In genomic region chr2:91944170-91944950, GRCm38 (mm10) we compare ENCODE assay signal across 8 mouse cellular contexts. TPM values are rescaled to one million over a fixed set of nuclear protein-coding genes. Genes with fewer than 3 reads are reported as not detected.
DNase-seq lines count a peak whose midpoint lies in the region; ATAC-seq and TF ChIP-seq lines count a peak whose summit lies in the region.

No protein-coding gene starts in this region.

- ATAC-seq in common myeloid progenitor, adult 5-6 weeks (replicated peaks; ENCODE audit: low read depth, poor library complexity, severe bottlenecking), result peak; percentile 67
- peak; percentile 51; the same call in 1 of the 2 replicates for ATAC-seq in intestine, embryonic 14.5 days (replicated peaks; ENCODE audit: low FRiP score, low TSS enrichment, low read depth)
- peak; percentile 80 for ATAC-seq in limb, embryonic 14.5 days (ENCODE audit: low FRiP score, low read depth)
- ATAC-seq in midbrain, embryonic 14.5 days (ENCODE audit: low FRiP score, low TSS enrichment), result peak; percentile 76

- H3K4me2 ChIP-seq in intestine, embryonic 14.5 days (ENCODE audit: low read length), result 0 out of 2 replicates have a peak overlapping the region, but pooled peaks have one; percentile 7
- no peak overlapping the region for H3K4me2 ChIP-seq in limb, embryonic 14.5 days (replicated peaks; ENCODE audit: low read depth, low read length, severe bottlenecking)
- H3K4me2 ChIP-seq in midbrain, embryonic 14.5 days (ENCODE audit: low read length), result no peak overlapping the region

- peaks cover 24% of the 10 kb centered on the region for H3K4me1 ChIP-seq in intestine, embryonic 14.5 days (replicated peaks; ENCODE audit: control insufficient read depth, insufficient read depth, low read length)
- peaks cover 11% of the 10 kb centered on the region for H3K4me1 ChIP-seq in limb, embryonic 14.5 days (ENCODE audit: control insufficient read depth, insufficient read depth, low read length)
- peaks cover 21% of the 10 kb centered on the region for H3K4me1 ChIP-seq in midbrain, embryonic 14.5 days (ENCODE audit: control insufficient read depth, insufficient read depth, low read length)

- H3K27me3 ChIP-seq in intestine, embryonic 14.5 days (replicated peaks; ENCODE audit: control insufficient read depth, insufficient read depth, low read length), result no peaks in the 10 kb centered on the region
- no peaks in the 10 kb centered on the region for H3K27me3 ChIP-seq in limb, embryonic 14.5 days (ENCODE audit: control insufficient read depth, insufficient read depth, low read length)
- no peaks in the 10 kb centered on the region for H3K27me3 ChIP-seq in midbrain, embryonic 14.5 days (ENCODE audit: control insufficient read depth, insufficient read depth, low read length)

- no peak overlapping the region for H3K27ac ChIP-seq in intestine, embryonic 14.5 days (ENCODE audit: low read depth)
- no peak overlapping the region for H3K27ac ChIP-seq in limb, embryonic 14.5 days (replicated peaks; ENCODE audit: low read depth, low read length)
- H3K27ac ChIP-seq in midbrain, embryonic 14.5 days (replicated peaks; ENCODE audit: low read depth, low read length), result no peak overlapping the region

- DNase-seq in layer of hippocampus, adult 11-12 months (ENCODE audit: low spot score), result peak; percentile 85
- no peak for DNase-seq in layer of hippocampus, adult 9-10 months (ENCODE audit: low spot score)
- DNase-seq in gastrocnemius, postnatal 14 days, result peak; percentile 78
- DNase-seq in intestine, embryonic 14.5 days (ENCODE audit: low spot score), result peak; percentile 93
- peak; percentile 82 for DNase-seq in limb, embryonic 14.5 days (ENCODE audit: low spot score)
- DNase-seq in midbrain, embryonic 14.5 days, result peak; percentile 86
- peak; percentile 66 to 80 for DNase-seq in spleen, adult 18-20 months

- TF ChIP-seq POLR2A in limb, embryonic 14.5 days (IDR thresholded peaks at IDR 0.05; ENCODE audit: borderline replicate concordance, extremely low read depth, insufficient read depth, insufficient read length), result no peak

- peaks cover 29% of the 10 kb centered on the region for H3K36me3 ChIP-seq in intestine, embryonic 14.5 days (ENCODE audit: control insufficient read depth, insufficient read depth, low read length)
- peaks cover 17% of the 10 kb centered on the region for H3K36me3 ChIP-seq in limb, embryonic 14.5 days (ENCODE audit: control insufficient read depth, insufficient read depth, low read length)
- peaks cover 15% of the 10 kb centered on the region for H3K36me3 ChIP-seq in midbrain, embryonic 14.5 days (ENCODE audit: control insufficient read depth, insufficient read depth, low read length)

- intact Hi-C loops in gastrocnemius, postnatal 14 days (cut with DNase I; ENCODE audit: low total_unique reads), result loop anchor here (2.0 kb wide), 1 partner anchor 16 kb away; no protein-coding TSS in a partner anchor

- no peaks in the 10 kb centered on the region for H3K9me3 ChIP-seq in intestine, embryonic 14.5 days (ENCODE audit: control insufficient read depth, low read length)
- no peaks in the 10 kb centered on the region for H3K9me3 ChIP-seq in limb, embryonic 14.5 days (ENCODE audit: control insufficient read depth, low read length)
- no peaks in the 10 kb centered on the region for H3K9me3 ChIP-seq in midbrain, embryonic 14.5 days (ENCODE audit: control insufficient read depth, low read length)

- 42% methylated on average over 13 of the region's 13 CpGs for WGBS in intestine, embryonic 14.5 days
- WGBS in limb, embryonic 14.5 days, result 47% methylated on average over 13 of the region's 13 CpGs
- WGBS in midbrain, embryonic 14.5 days, result 44% methylated on average over 13 of the region's 13 CpGs

- H3K4me3 ChIP-seq in intestine, embryonic 14.5 days (ENCODE audit: low read depth, low read length), result no peak overlapping the region
- H3K4me3 ChIP-seq in limb, embryonic 14.5 days (replicated peaks; ENCODE audit: low read length), result no peak overlapping the region
- H3K4me3 ChIP-seq in midbrain, embryonic 14.5 days (replicated peaks; ENCODE audit: low read depth, low read length), result no peak overlapping the region

- no peak overlapping the region for H3K9ac ChIP-seq in intestine, embryonic 14.5 days (ENCODE audit: low read length)
- H3K9ac ChIP-seq in limb, embryonic 14.5 days (ENCODE audit: low read depth, low read length, severe bottlenecking), result no peak overlapping the region
- no peak overlapping the region for H3K9ac ChIP-seq in midbrain, embryonic 14.5 days (replicated peaks; ENCODE audit: low read length)

RNA-seq across cellular contexts. Expression of gene Gm9821, which starts 1.1 kb away (rescaled TPM):
- total RNA-seq in common myeloid progenitor, adult 5-6 weeks (2017), result 0.49 and 1.5 TPM in 2 replicates
- not detected for total RNA-seq in gastrocnemius, postnatal 14 days (2021)
- 0.74 and 0.88 TPM in 2 replicates for polyA plus RNA-seq in intestine, embryonic 14.5 days (2014; fragmentation: Nextera tagmentation; extraction: Ambion mirVana)
- 0.05 TPM in 1 of 2 replicates, not detected in the other for polyA plus RNA-seq in limb, embryonic 14.5 days (2012; rRNA removed)
- polyA plus RNA-seq in limb, embryonic 14.5 days (2014; fragmentation: Nextera tagmentation; extraction: Ambion mirVana), result 0.37 and 0.56 TPM in 2 replicates
- polyA plus RNA-seq in midbrain, embryonic 14.5 days (2014; fragmentation: Nextera tagmentation; extraction: Ambion mirVana), result 0.14 and 0.26 TPM in 2 replicates

RNA-seq across cellular contexts. Expression of gene Mdk, which starts 12.3 kb away (rescaled TPM):
- 0.44 TPM in 1 of 2 replicates, not detected in the other for total RNA-seq in common myeloid progenitor, adult 5-6 weeks (2017)
- 10 to 100 TPM; 12.1 to 20.7 TPM for total RNA-seq in gastrocnemius, postnatal 14 days (2021)
- 973 and 1,126 TPM in 2 replicates for polyA plus RNA-seq in intestine, embryonic 14.5 days (2014; fragmentation: Nextera tagmentation; extraction: Ambion mirVana)
- 1,140 and 1,381 TPM in 2 replicates for polyA plus RNA-seq in limb, embryonic 14.5 days (2012; rRNA removed)
- 1,171 and 1,392 TPM in 2 replicates for polyA plus RNA-seq in limb, embryonic 14.5 days (2014; fragmentation: Nextera tagmentation; extraction: Ambion mirVana)
- 131 and 196 TPM in 2 replicates for polyA plus RNA-seq in midbrain, embryonic 14.5 days (2014; fragmentation: Nextera tagmentation; extraction: Ambion mirVana)

RNA-seq across cellular contexts. Expression of gene Chrm4, which starts 17.3 kb away (rescaled TPM):
- 0.96 TPM in 1 of 2 replicates, not detected in the other for total RNA-seq in common myeloid progenitor, adult 5-6 weeks (2017)
- not detected for total RNA-seq in gastrocnemius, postnatal 14 days (2021)
- 0.16 TPM in 1 of 2 replicates, not detected in the other for polyA plus RNA-seq in intestine, embryonic 14.5 days (2014; fragmentation: Nextera tagmentation; extraction: Ambion mirVana)
- polyA plus RNA-seq in limb, embryonic 14.5 days (2012; rRNA removed), result 0.47 and 0.88 TPM in 2 replicates
- 0.17 and 0.32 TPM in 2 replicates for polyA plus RNA-seq in limb, embryonic 14.5 days (2014; fragmentation: Nextera tagmentation; extraction: Ambion mirVana)
- 0.34 and 0.65 TPM in 2 replicates for polyA plus RNA-seq in midbrain, embryonic 14.5 days (2014; fragmentation: Nextera tagmentation; extraction: Ambion mirVana)

RNA-seq across cellular contexts. Expression of gene Dgkz, which starts 31.3 kb away (rescaled TPM):
- 102 and 117 TPM in 2 replicates for total RNA-seq in common myeloid progenitor, adult 5-6 weeks (2017)
- 10 to 100 TPM; 38.6 to 42.4 TPM for total RNA-seq in gastrocnemius, postnatal 14 days (2021)
- 71.9 and 75.6 TPM in 2 replicates for polyA plus RNA-seq in intestine, embryonic 14.5 days (2014; fragmentation: Nextera tagmentation; extraction: Ambion mirVana)
- polyA plus RNA-seq in limb, embryonic 14.5 days (2012; rRNA removed), result 97.1 and 109 TPM in 2 replicates
- polyA plus RNA-seq in limb, embryonic 14.5 days (2014; fragmentation: Nextera tagmentation; extraction: Ambion mirVana), result 40.4 and 42.4 TPM in 2 replicates
- 27.5 and 32.0 TPM in 2 replicates for polyA plus RNA-seq in midbrain, embryonic 14.5 days (2014; fragmentation: Nextera tagmentation; extraction: Ambion mirVana)
